Mouse (Mus musculus): Measurements from ENCODE around the gene Hddc3.

Gene Hddc3

GRCm38 (mm10) chr7:80400099-80400498 lies 57.2 kb downstream of the Hddc3 start:
- no peak for DNase-seq (ENCODE audit: low spot score)
